Mouse (Mus musculus) neural tube, embryonic 12.5 days (tissue): ENCODE data around the gene Pla2g2e. TPM values are rescaled to one million over a fixed set of nuclear protein-coding genes. Genes with fewer than 3 reads are reported as not detected.

Experiments
- polyA plus RNA-seq: library from polyadenylated mRNA; unstranded; fragments of >200 nt; fragmentation: Nextera tagmentation; extraction: Ambion mirVana; gene quantifications from 2 replicates; pipeline ENCODE4 v1.2.1, GENCODE M21; 2016

Pla2g2e gene
- polyA plus RNA-seq, 1 experiment from 2014 or later, result not detected

Other genes starting within 250 kb of the Pla2g2e start
- gene Vwa5b1, start 242.1 kb upstream of the Pla2g2e start, polyA plus RNA-seq, result 0.29 and 0.68 TPM in 2 replicates
- gene Pla2g2c, start 153.2 kb upstream of the Pla2g2e start, polyA plus RNA-seq, result 0.57 and 0.61 TPM in 2 replicates
- gene Ubxn10, start 140.8 kb upstream of the Pla2g2e start, polyA plus RNA-seq, result 1.0 and 1.7 TPM in 2 replicates
- gene Pla2g2f, start 120.3 kb upstream of the Pla2g2e start, polyA plus RNA-seq, result 0.08 and 0.28 TPM in 2 replicates
- gene Pla2g2d, start 102.2 kb upstream of the Pla2g2e start, polyA plus RNA-seq, result 1.1 and 1.5 TPM in 2 replicates
- gene Pla2g5, start 14.5 kb upstream of the Pla2g2e start, polyA plus RNA-seq, result not detected in 2 replicates
- not detected in 2 replicates for gene Gm13030, start 4.0 kb upstream of the Pla2g2e start, polyA plus RNA-seq
- gene Otud3, start 36.0 kb downstream of the Pla2g2e start, polyA plus RNA-seq, result 3.7 and 4.2 TPM in 2 replicates
- not detected in 2 replicates for gene Rnf186, start 89.2 kb downstream of the Pla2g2e start, polyA plus RNA-seq
- gene Tmco4, start 94.9 kb downstream of the Pla2g2e start, polyA plus RNA-seq, result 0.98 and 1.2 TPM in 2 replicates
- gene Htr6, start 197.6 kb downstream of the Pla2g2e start, polyA plus RNA-seq, result 0.10 TPM in 1 of 2 replicates, not detected in the other
- 45.2 and 47.0 TPM in 2 replicates for gene Nbl1, start 215.1 kb downstream of the Pla2g2e start, polyA plus RNA-seq